Mouse (Mus musculus) liver, embryonic 14.5 days (tissue): ENCODE results near the gene Crkl. TPM values are rescaled to one million over a fixed set of nuclear protein-coding genes. Genes with fewer than 3 reads are reported as not detected.

Experiments
- ATAC-seq: fragments of 200-750 bp; cut with Nextera tagmentation; 2 replicates; pipeline ENCODE4 v1.8.0; 2017; ENCODE audit warnings: moderate number of reproducible peaks, mild to moderate bottlenecking, moderate library complexity; ENCODE audit not compliant: insufficient read depth
- DNase-seq, 3 experiments: peaks; one replicate each; pipeline ENCODE4 v3.0.0-alpha.2; 2012 to 2013; ENCODE audit warnings: low read depth in 3 of 3, low spot score in 3 of 3
- H3K27ac ChIP-seq: fragments of 300-500 bp; sonication (generic); 2 replicates; pipeline ENCODE4 v1.5.1; 2014; ENCODE audit warnings: moderate library complexity, mild to moderate bottlenecking, control low read depth, inconsistent platforms
- H3K27me3 ChIP-seq: fragments of 300-500 bp; sonication (generic); 2 replicates; pipeline ENCODE4 v1.6.1; 2014; ENCODE audit warnings: mild to moderate bottlenecking, low read length, moderate library complexity; ENCODE audit not compliant: control insufficient read depth, insufficient read depth
- H3K36me3 ChIP-seq: fragments of 300-500 bp; sonication (generic); replicated peaks from 2 replicates; pipeline ENCODE4 v1.6.1; 2014; ENCODE audit warnings: low read depth; ENCODE audit not compliant: control insufficient read depth, insufficient read depth
- H3K4me1 ChIP-seq, 2 experiments: fragments of 200-500 bp in 1 of 2; fragments of 300-500 bp in 1 of 2; sonication (generic) in 1 of 2; replicated peaks; 2 replicates each; pipeline ENCODE4 v1.6.1; 2012 to 2014; ENCODE audit warnings: antibody characterized with exemption in 1 of 2, inconsistent platforms in 1 of 2, low read length in 1 of 2; ENCODE audit not compliant: control insufficient read depth in 2 of 2, insufficient read depth in 2 of 2
- H3K4me2 ChIP-seq: fragments of 300-500 bp; sonication (generic); 2 replicates; pipeline ENCODE4 v1.6.1; 2014; ENCODE audit warnings: low read depth, mild to moderate bottlenecking, control low read depth, moderate library complexity
- H3K4me3 ChIP-seq, 2 experiments: fragments of 200-500 bp in 1 of 2; fragments of 300-500 bp in 1 of 2; sonication (generic) in 1 of 2; 2 replicates each; pipeline ENCODE4 v1.5.1; 2012 to 2014; ENCODE audit warnings: low read depth in 2 of 2, low read length in 2 of 2, mild to moderate bottlenecking in 2 of 2, control low read depth in 1 of 2, inconsistent platforms in 1 of 2, moderate library complexity in 1 of 2; ENCODE audit not compliant: insufficient read depth in 1 of 2
- H3K9ac ChIP-seq: fragments of 300-500 bp; sonication (generic); replicated peaks from 2 replicates; pipeline ENCODE4 v1.6.1; 2014; ENCODE audit warnings: mild to moderate bottlenecking, control low read depth, moderate library complexity
- H3K9me3 ChIP-seq: fragments of 300-500 bp; sonication (generic); 2 replicates; pipeline ENCODE4 v1.6.1; 2016; ENCODE audit warnings: low read length, mixed read lengths; ENCODE audit not compliant: control insufficient read depth
- CTCF ChIP-seq: IDR thresholded peaks from 2 replicates; pipeline ENCODE4 v1.5.1; 2016; ENCODE audit warnings: antibody characterized with exemption, low read depth, control low read depth
- EP300 ChIP-seq: IDR thresholded peaks from 2 replicates; pipeline ENCODE4 v1.6.1; 2016; ENCODE audit warnings: antibody characterized with exemption, low read depth
- WGBS: fragments of 180-500 bp; shearing (Covaris S2); extraction: QIAGEN DNeasy Blood & Tissue Kit; methylation state at CpG from one replicate; pipeline ENCODE4 v1.1.7; 2014; ENCODE audit not compliant: insufficient replicate concordance; 5-methylcytosine and 5-hydroxymethylcytosine counted together
- polyA plus RNA-seq, 2 experiments: library from polyadenylated mRNA; depleted of rRNA in 1 of 2; stranded (reverse) in 1 of 2; unstranded in 1 of 2; fragments of >200 nt; fragmentation: Nextera tagmentation in 1 of 2; extraction: Ambion mirVana in 1 of 2; gene quantifications; 2 replicates each; pipeline versions ENCODE4 v1.2.1 to v1.2.3; 2012 to 2014

Gene Crkl
- polyA plus RNA-seq, 2 experiments, result 8.0 to 18.8 TPM

GRCm38 (mm10) chr16:17524156-17524555 is 72.4 kb downstream of the Crkl start:
- H3K9ac ChIP-seq, result no peak overlapping the region
- no peaks in the 10 kb centered on the region for H3K9me3 ChIP-seq
- no peaks in the 10 kb centered on the region for H3K4me1 ChIP-seq
- H3K27me3 ChIP-seq, result no peaks in the 10 kb centered on the region
- no peak overlapping the region for H3K4me3 ChIP-seq
- TF ChIP-seq EP300 (no peak), CTCF (no peak)
- no peak for ATAC-seq
- peaks cover 32% of the 10 kb centered on the region for H3K36me3 ChIP-seq
- no peak overlapping the region for H3K27ac ChIP-seq
- H3K4me2 ChIP-seq, result no peak overlapping the region
- 84% methylated on average over 11 of the region's 11 CpGs for WGBS
- no peak for DNase-seq

- Histone ChIP-seq H3K36me3 (peaks cover 31% of the 10 kb centered on the region), H3K4me2 (no peak overlapping the region), H3K4me1 (peaks cover 4% of the 10 kb centered on the region in 2 experiments), H3K9ac (no peak overlapping the region), H3K27me3 (no peaks in the 10 kb centered on the region), H3K4me3 (no peak overlapping the region), H3K9me3 (no peaks in the 10 kb centered on the region), H3K27ac (no peak overlapping the region)
- 63% methylated on average over 3 of the region's 3 CpGs for WGBS
- DNase-seq (no peak), ATAC-seq (no peak)
- TF ChIP-seq CTCF, result no peak
- no peak for TF ChIP-seq EP300
These were observed 73.7 kb downstream of the Crkl start for GRCm38 (mm10) chr16:17525524-17525923.

DNA sequence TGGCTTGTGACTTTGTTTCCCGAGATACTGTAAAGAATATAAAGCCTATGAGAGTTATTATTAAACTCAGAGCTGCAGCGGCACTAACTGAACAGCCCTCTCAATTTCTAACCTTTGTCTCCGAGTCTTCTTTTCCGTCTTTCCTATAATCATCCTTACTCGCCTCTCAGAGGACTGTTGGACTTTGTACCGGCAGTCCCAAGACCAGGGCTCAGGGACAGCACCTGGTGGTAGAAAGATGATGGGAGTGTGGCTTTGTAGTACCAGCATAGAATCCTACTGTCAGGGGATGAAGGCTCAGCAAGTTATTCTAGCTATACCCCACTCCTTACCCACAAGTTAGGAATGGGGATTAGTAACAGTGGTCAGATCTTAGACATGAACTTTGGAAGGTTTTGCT is 74.4 kb downstream of the Crkl start:
- Histone ChIP-seq H3K27me3 (no peaks in the 10 kb centered on the region), H3K4me1 (peaks cover 4% of the 10 kb centered on the region in 2 experiments), H3K9me3 (no peaks in the 10 kb centered on the region), H3K27ac (no peak overlapping the region), H3K36me3 (peaks cover 24% of the 10 kb centered on the region), H3K4me2 (no peak overlapping the region), H3K4me3 (no peak overlapping the region), H3K9ac (no peak overlapping the region)
- DNase-seq (no peak), ATAC-seq (no peak)
- no peak for TF ChIP-seq CTCF
- TF ChIP-seq EP300, result no peak
- 76% methylated on average over 6 of the region's 6 CpGs for WGBS

- H3K9ac ChIP-seq, result no peak overlapping the region
- TF ChIP-seq EP300 (no peak), CTCF (no peak)
- no peak for ATAC-seq
- no peak overlapping the region for H3K4me2 ChIP-seq
- peaks cover 13 to 14% of the 10 kb centered on the region in 2 experiments for H3K4me1 ChIP-seq
- DNase-seq, result no peak
- H3K9me3 ChIP-seq, result no peaks in the 10 kb centered on the region
- H3K27ac ChIP-seq, result no peak overlapping the region
- H3K27me3 ChIP-seq, result no peaks in the 10 kb centered on the region
- no peak overlapping the region for H3K4me3 ChIP-seq
- peaks cover 22% of the 10 kb centered on the region for H3K36me3 ChIP-seq
These were observed 75.8 kb downstream of the Crkl start for GRCm38 (mm10) chr16:17527606-17528005.

GRCm38 (mm10) chr16:17528276-17528675 is 76.5 kb downstream of the Crkl start:
- H3K9ac ChIP-seq, result no peak overlapping the region
- peaks cover 13 to 14% of the 10 kb centered on the region in 2 experiments for H3K4me1 ChIP-seq
- no peaks in the 10 kb centered on the region for H3K9me3 ChIP-seq
- 82% methylated on average over 13 of the region's 13 CpGs for WGBS
- TF ChIP-seq CTCF (no peak), EP300 (no peak)
- DNase-seq (no peak), ATAC-seq (no peak)
- H3K4me3 ChIP-seq, result no peak overlapping the region
- H3K27me3 ChIP-seq, result no peaks in the 10 kb centered on the region
- H3K4me2 ChIP-seq, result no peak overlapping the region
- no peak overlapping the region for H3K27ac ChIP-seq
- peaks cover 22% of the 10 kb centered on the region for H3K36me3 ChIP-seq
